Mouse (Mus musculus) brain, embryonic 14.5 days (tissue): Measurements from ENCODE around the gene Slc12a1.

ENCODE experiments used
- CTCF ChIP-seq: fragments of 200-500 bp; IDR thresholded peaks from 2 replicates; pipeline ENCODE4 v1.5.1; 2012; ENCODE audit warnings: inconsistent platforms, mild to moderate bottlenecking, moderate library complexity, borderline replicate concordance; ENCODE audit not compliant: insufficient read depth, insufficient read length; ENCODE audit errors: extremely low read depth
- POLR2A ChIP-seq: fragments of 200-500 bp; IDR thresholded peaks from 2 replicates; pipeline ENCODE4 v1.6.1; 2012; ENCODE audit warnings: mild to moderate bottlenecking, inconsistent platforms, borderline replicate concordance; ENCODE audit not compliant: poor library complexity, insufficient read depth, insufficient read length, severe bottlenecking; ENCODE audit errors: extremely low read depth

DNA sequence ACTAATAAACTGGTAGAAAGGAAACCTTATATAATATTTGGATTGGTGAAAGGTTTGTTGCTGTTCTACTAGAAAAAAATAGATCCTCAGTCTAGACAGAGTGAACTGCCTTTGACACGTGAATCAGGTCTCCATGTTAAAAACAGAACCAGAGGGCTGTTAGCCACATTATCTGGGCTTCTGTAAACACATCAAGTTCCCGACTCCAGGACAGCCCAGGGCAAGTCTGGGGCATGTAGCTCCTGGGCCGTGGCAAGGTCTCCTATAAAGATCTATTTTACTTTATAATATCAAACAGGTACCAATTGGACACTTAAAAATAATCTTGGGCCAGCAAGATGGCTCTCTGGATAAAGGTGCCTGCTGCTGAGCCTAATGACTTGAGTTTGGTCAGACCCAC lies 103.6 kb downstream of the Slc12a1 start:
- TF ChIP-seq CTCF (no peak), POLR2A (no peak)
